8 mouse cellular contexts compared by ENCODE assay signal in genomic region chr7:112679171-112679512, GRCm38 (mm10). TPM values are rescaled to one million over a fixed set of nuclear protein-coding genes. Genes with fewer than 3 reads are reported as not detected.
DNase-seq lines count a peak whose midpoint lies in the region; TF ChIP-seq lines count a peak whose summit lies in the region.

Tead1 (plus strand) TSS chr7:112679318.

- H3K9me3 ChIP-seq in ES-E14 (ENCODE audit: control insufficient read depth, insufficient read depth, low read depth, low read length) = no peaks in the 10 kb centered on the region

- peak; percentile 81 for DNase-seq in ES-E14 (ENCODE audit: low read depth, low spot score)
- peak; percentile 85 for DNase-seq in cerebellum, adult 11-12 months
- peak; percentile 93 for DNase-seq in forelimb bud, embryonic 11.5 days (ENCODE audit: low read depth, low spot score)
- peak; percentile 88 for DNase-seq in heart, postnatal 25 days (ENCODE audit: low spot score)
- DNase-seq in layer of hippocampus, adult 2 months (ENCODE audit: low spot score in 2 of 2) = peak; percentile 93 to 98
- DNase-seq in lung, adult 18-20 months = peak; percentile 90 to 93
- DNase-seq in ovary, postnatal 10 days (ENCODE audit: low spot score) = peak; percentile 99
- DNase-seq in thymus, postnatal 10 days (ENCODE audit: low spot score in 2 of 2) = peak; percentile 5 to 36

- H3K9ac ChIP-seq in ES-E14 (ENCODE audit: insufficient read depth, low read depth, low read length, poor library complexity, severe bottlenecking) = peak within 1 kb of the TSS; percentile 99

- no peak for TF ChIP-seq CTCF in layer of hippocampus, adult 2 months (conservative IDR thresholded peaks at IDR 0.05)

- H3K36me3 ChIP-seq in ES-E14 (ENCODE audit: control insufficient read depth, insufficient read depth, low read length, poor library complexity, severe bottlenecking) = no peaks in the 10 kb centered on the region

- H3K4me3 ChIP-seq in ES-E14 (ENCODE audit: insufficient read depth in 1 of 2, low read depth in 1 of 2, low read length in 2 of 2, poor library complexity in 1 of 2, severe bottlenecking in 1 of 2) = peak within 1 kb of the TSS; percentile 93 to 99
- H3K4me3 ChIP-seq in layer of hippocampus, adult 2 months = peak within 1 kb of the TSS; percentile 86

- H3K27ac ChIP-seq in ES-E14 (ENCODE audit: insufficient read depth, low read depth, low read length, poor library complexity, severe bottlenecking) = peak within 1 kb of the TSS; percentile 90
- H3K27ac ChIP-seq in layer of hippocampus, adult 2 months = peak within 1 kb of the TSS; percentile 90

- intact Hi-C loops in heart, postnatal 25 days (cut with DNase I) = loop anchor here (2.0 to 5.0 kb wide), 3 partner anchors 18 to 282 kb away; no protein-coding TSS in a partner anchor

- H3K4me1 ChIP-seq in ES-E14 (ENCODE audit: control insufficient read depth in 2 of 2, insufficient read depth in 2 of 2, low read length in 2 of 2, poor library complexity in 1 of 2) = peaks cover 5 to 8% of the 10 kb centered on the region in 2 experiments

- in situ Hi-C loops in ES-E14 (cut with MboI; ENCODE audit: low sequenced_read_pairs in 2 of 2, unreplicated experiment in 2 of 2) = no loop called here

TF ChIP-seq in ES-E14, 5 proteins besides CTCF, POLR2A, EP300 and RAD21:
- no peak for TF ChIP-seq ZNF384 (IDR thresholded peaks at IDR 0.05; ENCODE audit: low read depth, low read length)
- TF ChIP-seq CHD2 (IDR thresholded peaks at IDR 0.05; ENCODE audit: low read depth, low read length) = no peak
- TF ChIP-seq MAFK (IDR thresholded peaks at IDR 0.05; ENCODE audit: insufficient read depth, low read depth, low read length) = no peak
- TF ChIP-seq ZC3H11A (IDR thresholded peaks at IDR 0.05; ENCODE audit: borderline replicate concordance, low read depth, low read length) = no peak
- TF ChIP-seq HCFC1 (IDR thresholded peaks at IDR 0.05; ENCODE audit: borderline replicate concordance, insufficient read depth, low read length) = no peak

RNA-seq across cellular contexts. Expression of gene Tead1, which starts in this region (rescaled TPM):
- 90.5 and 110 TPM in 2 replicates for total RNA-seq in ES-E14 (2012; rRNA removed)
- 100 to 1,000 TPM; 181 to 186 TPM for total RNA-seq in heart, postnatal 25 days (2021)
- total RNA-seq in layer of hippocampus, adult 2 months (2021) = 10 to 100 TPM; 23.9 to 29.0 TPM

Comparison
In these comparisons a context has a peak if more than half of its experiments do, and no peak if none do; other contexts are left out.
1. Peak in every context shown above with its lines: DNase-seq, H3K4me3 ChIP-seq and H3K27ac ChIP-seq.
2. DNase-seq: peak in every context shown above with its lines; median percentile 99 in ovary, postnatal 10 days; 96 in layer of hippocampus, adult 2 months; 93 in forelimb bud, embryonic 11.5 days; 92 in lung, adult 18-20 months; 88 in heart, postnatal 25 days; 85 in cerebellum, adult 11-12 months; 81 in ES-E14; 20 in thymus, postnatal 10 days.